Mouse (Mus musculus): Measurements from ENCODE around the gene Fa2h. TPM values are rescaled to one million over a fixed set of nuclear protein-coding genes. Genes with fewer than 3 reads are reported as not detected.

The Fa2h gene
- 0.13 TPM in 1 of 2 replicates, not detected in the other for polyA plus RNA-seq (2015; fragmentation: Nextera tagmentation; extraction: Ambion mirVana)

DNA sequence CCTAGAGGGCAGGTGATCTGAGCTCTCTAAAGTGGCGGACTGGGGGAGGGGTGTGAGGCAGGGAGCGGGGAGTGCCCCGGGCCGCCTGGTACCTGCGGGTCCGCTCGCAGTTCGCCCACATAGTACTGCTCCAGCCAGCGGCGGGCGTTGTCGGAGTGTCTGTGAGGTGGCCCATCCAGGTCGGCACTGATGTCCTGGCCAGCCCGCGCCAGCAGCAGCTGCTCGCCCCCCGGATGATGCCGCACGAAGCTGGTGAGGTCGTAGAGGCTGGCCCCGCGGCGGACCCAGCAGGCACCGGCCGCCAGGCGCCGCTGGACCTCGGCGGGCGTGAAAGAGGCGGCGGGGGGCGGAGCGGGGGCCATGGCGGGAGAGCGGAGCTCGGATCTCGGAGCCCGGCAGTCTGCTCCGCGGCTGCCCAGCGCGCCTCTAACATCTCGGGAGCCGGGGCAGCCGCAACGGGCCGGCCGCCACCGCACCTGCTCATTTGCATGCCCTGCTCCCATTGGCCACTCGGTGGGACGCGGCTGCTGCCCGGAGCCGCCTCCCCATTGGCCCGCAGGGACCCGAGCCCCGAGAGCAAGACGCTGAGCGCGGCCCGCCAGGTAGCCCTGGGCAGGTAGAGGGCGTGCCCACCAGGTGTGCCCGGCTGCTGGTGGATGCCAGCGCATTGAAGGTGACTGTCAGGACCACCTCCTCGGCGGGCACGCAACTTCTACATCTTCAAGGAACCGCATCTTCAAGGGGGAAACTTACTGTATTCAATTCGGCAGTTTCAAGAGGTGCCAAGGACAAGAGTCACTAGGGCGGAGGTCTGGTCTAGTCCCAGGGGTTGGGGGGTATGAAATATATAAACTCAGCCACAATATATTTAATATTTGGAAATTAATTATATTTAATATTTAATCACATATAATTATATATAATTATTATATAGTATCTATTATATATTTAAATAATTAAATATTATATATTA is at the start of gene Fa2h:
Gene Fa2h (minus strand): TSS at position 434 of the 973 bp plus-strand sequence.
- Histone ChIP-seq H3K4me1 (ENCODE audit: control insufficient read depth, low read depth, low read length) (peaks cover 3% of the 10 kb centered on the region), H3K27me3 (ENCODE audit: control insufficient read depth, insufficient read depth, low read depth, low read length) (peaks cover 47% of the 10 kb centered on the region), H3K4me2 (ENCODE audit: low read depth, low read length) (peak within 1 kb of the TSS; percentile 75), H3K27ac (ENCODE audit: low read length) (no peak within 1 kb of the TSS), H3K9ac (ENCODE audit: low read depth, low read length) (no peak within 1 kb of the TSS), H3K4me3 (ENCODE audit: low read depth, low read length) (peak within 1 kb of the TSS; percentile 52), H3K36me3 (ENCODE audit: control insufficient read depth, insufficient read depth) (no peaks in the 10 kb centered on the region), H3K9me3 (replicated peaks; ENCODE audit: control insufficient read depth, low read length) (no peaks in the 10 kb centered on the region)
- WGBS (ENCODE audit: insufficient replicate concordance), result under 1% methylated on average over 62 of the region's 71 CpGs
- ATAC-seq (ENCODE audit: low read depth), result peak; percentile 97

DNA sequence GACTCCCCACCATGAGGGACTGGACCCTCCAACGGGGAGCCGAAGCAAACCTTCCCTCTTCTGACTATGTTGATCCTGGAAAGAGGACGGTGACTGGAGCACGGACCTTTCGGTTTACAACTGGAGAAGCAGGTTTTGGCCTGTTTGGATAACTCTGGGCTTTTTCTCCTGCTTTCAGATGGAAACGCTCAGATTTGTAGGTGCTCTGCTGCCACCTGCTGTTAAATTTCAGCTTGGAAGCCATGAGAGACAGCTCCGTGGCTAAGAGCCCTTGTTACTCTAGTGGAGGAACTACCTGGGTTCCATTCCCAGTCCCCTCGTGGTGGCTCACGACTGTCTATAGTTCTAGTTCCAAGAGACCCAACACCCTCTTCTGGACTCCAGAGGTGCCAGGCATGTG is 45.6 kb upstream of the Fa2h start:
- H3K4me1 ChIP-seq (ENCODE audit: control insufficient read depth, low read depth, low read length), result no peaks in the 10 kb centered on the region
- 19% methylated on average over 9 of the region's 9 CpGs for WGBS (ENCODE audit: insufficient replicate concordance)
- no peaks in the 10 kb centered on the region for H3K9me3 ChIP-seq (replicated peaks; ENCODE audit: control insufficient read depth, low read length)
- no peak overlapping the region for H3K9ac ChIP-seq (ENCODE audit: low read depth, low read length)
- H3K27ac ChIP-seq (ENCODE audit: low read length), result no peak overlapping the region
- ATAC-seq (ENCODE audit: low read depth), result no peak
- no peaks in the 10 kb centered on the region for H3K36me3 ChIP-seq (ENCODE audit: control insufficient read depth, insufficient read depth)
- H3K4me3 ChIP-seq (ENCODE audit: low read depth, low read length), result no peak overlapping the region
- H3K27me3 ChIP-seq (ENCODE audit: control insufficient read depth, insufficient read depth, low read depth, low read length), result no peaks in the 10 kb centered on the region
- no peak overlapping the region for H3K4me2 ChIP-seq (ENCODE audit: low read depth, low read length)

GRCm38 (mm10) chr8:111435071-111435828 is 41.6 kb upstream of the Fa2h start:
- 38% methylated on average over 11 of the region's 11 CpGs for WGBS (ENCODE audit: insufficient replicate concordance)
- Histone ChIP-seq H3K27ac (ENCODE audit: low read length) (no peak overlapping the region), H3K36me3 (ENCODE audit: control insufficient read depth, insufficient read depth) (no peaks in the 10 kb centered on the region), H3K4me1 (ENCODE audit: control insufficient read depth, low read depth, low read length) (no peaks in the 10 kb centered on the region), H3K9ac (ENCODE audit: low read depth, low read length) (no peak overlapping the region), H3K4me2 (ENCODE audit: low read depth, low read length) (no peak overlapping the region), H3K4me3 (ENCODE audit: low read depth, low read length) (no peak overlapping the region), H3K9me3 (replicated peaks; ENCODE audit: control insufficient read depth, low read length) (no peaks in the 10 kb centered on the region), H3K27me3 (ENCODE audit: control insufficient read depth, insufficient read depth, low read depth, low read length) (no peaks in the 10 kb centered on the region; the same call in 1 of the 2 replicates)
- no peak for ATAC-seq (ENCODE audit: low read depth)

GRCm38 (mm10) chr8:111424646-111425045 is 31.0 kb upstream of the Fa2h start:
- Histone ChIP-seq H3K4me2 (ENCODE audit: low read depth, low read length) (no peak overlapping the region), H3K27me3 (ENCODE audit: control insufficient read depth, insufficient read depth, low read depth, low read length) (no peaks in the 10 kb centered on the region), H3K36me3 (ENCODE audit: control insufficient read depth, insufficient read depth) (no peaks in the 10 kb centered on the region), H3K9me3 (replicated peaks; ENCODE audit: control insufficient read depth, low read length) (no peaks in the 10 kb centered on the region), H3K4me1 (ENCODE audit: control insufficient read depth, low read depth, low read length) (no peaks in the 10 kb centered on the region), H3K27ac (ENCODE audit: low read length) (no peak overlapping the region), H3K4me3 (ENCODE audit: low read depth, low read length) (no peak overlapping the region), H3K9ac (ENCODE audit: low read depth, low read length) (no peak overlapping the region)
- ATAC-seq (ENCODE audit: low read depth), result no peak
- 80% methylated on average over 9 of the region's 9 CpGs for WGBS (ENCODE audit: insufficient replicate concordance)

DNA sequence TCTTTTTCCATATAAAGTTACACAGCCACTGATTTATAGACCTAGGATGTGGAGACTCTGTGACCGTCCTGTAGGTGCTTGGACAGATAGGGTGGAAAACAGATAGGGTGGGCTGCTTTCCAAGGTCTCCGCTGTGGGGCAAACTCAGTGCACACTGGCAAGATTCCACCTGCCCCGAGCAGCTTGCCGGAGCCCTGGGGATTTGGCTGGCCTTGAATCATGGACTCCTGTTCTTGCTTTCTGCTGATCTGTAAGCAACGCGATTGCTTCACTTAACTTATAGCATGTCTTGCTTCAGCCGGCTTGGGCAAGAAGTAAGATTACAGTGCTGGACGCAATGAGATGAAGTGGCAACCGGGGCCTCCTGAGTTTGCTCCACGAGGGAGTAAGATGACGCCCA is 30.6 kb upstream of the Fa2h start:
- no peaks in the 10 kb centered on the region for H3K27me3 ChIP-seq (ENCODE audit: control insufficient read depth, insufficient read depth, low read depth, low read length)
- no peak overlapping the region for H3K27ac ChIP-seq (ENCODE audit: low read length)
- no peaks in the 10 kb centered on the region for H3K9me3 ChIP-seq (replicated peaks; ENCODE audit: control insufficient read depth, low read length)
- WGBS (ENCODE audit: insufficient replicate concordance), result 67% methylated on average over 11 of the region's 11 CpGs
- no peaks in the 10 kb centered on the region for H3K4me1 ChIP-seq (ENCODE audit: control insufficient read depth, low read depth, low read length)
- H3K4me2 ChIP-seq (ENCODE audit: low read depth, low read length), result no peak overlapping the region
- no peaks in the 10 kb centered on the region for H3K36me3 ChIP-seq (ENCODE audit: control insufficient read depth, insufficient read depth)
- H3K4me3 ChIP-seq (ENCODE audit: low read depth, low read length), result no peak overlapping the region
- H3K9ac ChIP-seq (ENCODE audit: low read depth, low read length), result no peak overlapping the region
- no peak for ATAC-seq (ENCODE audit: low read depth)

DNA sequence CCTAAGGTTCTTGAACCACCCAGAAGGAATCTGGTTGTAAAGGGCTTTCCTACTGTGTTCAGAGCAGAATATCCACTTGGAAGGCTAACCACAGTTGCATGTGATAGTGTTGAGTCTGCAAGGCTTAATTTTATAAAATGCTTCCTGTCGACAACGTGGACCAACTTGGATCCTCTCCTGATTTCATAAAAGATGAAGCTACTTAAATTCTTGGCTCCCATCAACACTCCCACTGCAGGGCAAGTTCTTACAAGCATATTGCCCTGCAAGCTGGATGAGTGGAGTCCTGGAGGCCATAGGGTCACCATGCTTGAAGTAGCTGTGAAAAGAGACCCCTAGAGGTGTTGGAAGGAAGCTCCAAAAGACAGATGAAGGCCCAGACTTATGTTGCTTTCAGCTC is 29.0 kb upstream of the Fa2h start:
- Histone ChIP-seq H3K9ac (ENCODE audit: low read depth, low read length) (no peak overlapping the region), H3K27me3 (ENCODE audit: control insufficient read depth, insufficient read depth, low read depth, low read length) (no peaks in the 10 kb centered on the region), H3K9me3 (replicated peaks; ENCODE audit: control insufficient read depth, low read length) (no peaks in the 10 kb centered on the region), H3K36me3 (ENCODE audit: control insufficient read depth, insufficient read depth) (no peaks in the 10 kb centered on the region), H3K4me1 (ENCODE audit: control insufficient read depth, low read depth, low read length) (no peaks in the 10 kb centered on the region), H3K4me2 (ENCODE audit: low read depth, low read length) (no peak overlapping the region), H3K27ac (ENCODE audit: low read length) (no peak overlapping the region), H3K4me3 (ENCODE audit: low read depth, low read length) (no peak overlapping the region)
- no peak for ATAC-seq (ENCODE audit: low read depth)
- WGBS (ENCODE audit: insufficient replicate concordance), result 70% methylated on average over 2 of the region's 2 CpGs

DNA sequence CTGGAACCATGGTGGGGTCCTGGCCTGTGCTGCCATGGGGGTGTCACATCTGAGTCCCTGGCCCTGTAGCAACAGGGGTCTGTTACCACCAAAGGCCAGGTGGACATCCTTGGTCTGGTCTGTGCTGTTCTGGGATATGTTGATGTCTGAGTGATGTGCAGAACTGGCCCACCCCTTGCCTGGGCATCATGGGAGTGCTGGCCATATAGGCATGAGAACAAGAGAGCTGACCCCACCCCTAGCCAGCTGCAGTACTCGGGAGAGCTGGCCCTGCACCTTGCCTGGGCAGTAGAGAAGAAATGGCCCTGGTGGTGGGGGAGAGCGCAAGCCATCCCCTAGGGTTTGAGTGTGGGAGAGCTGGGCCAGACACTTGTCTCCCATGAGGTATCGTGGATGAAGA is 25.5 kb upstream of the Fa2h start:
- no peak overlapping the region for H3K27ac ChIP-seq (ENCODE audit: low read length)
- H3K27me3 ChIP-seq (ENCODE audit: control insufficient read depth, insufficient read depth, low read depth, low read length), result no peaks in the 10 kb centered on the region
- H3K4me2 ChIP-seq (ENCODE audit: low read depth, low read length), result no peak overlapping the region
- H3K36me3 ChIP-seq (ENCODE audit: control insufficient read depth, insufficient read depth), result no peaks in the 10 kb centered on the region
- WGBS (ENCODE audit: insufficient replicate concordance), result 56% methylated on average over 3 of the region's 3 CpGs
- H3K9ac ChIP-seq (ENCODE audit: low read depth, low read length), result no peak overlapping the region
- H3K4me3 ChIP-seq (ENCODE audit: low read depth, low read length), result no peak overlapping the region
- H3K9me3 ChIP-seq (replicated peaks; ENCODE audit: control insufficient read depth, low read length), result no peaks in the 10 kb centered on the region
- H3K4me1 ChIP-seq (ENCODE audit: control insufficient read depth, low read depth, low read length), result no peaks in the 10 kb centered on the region
- ATAC-seq (ENCODE audit: low read depth), result no peak

DNA sequence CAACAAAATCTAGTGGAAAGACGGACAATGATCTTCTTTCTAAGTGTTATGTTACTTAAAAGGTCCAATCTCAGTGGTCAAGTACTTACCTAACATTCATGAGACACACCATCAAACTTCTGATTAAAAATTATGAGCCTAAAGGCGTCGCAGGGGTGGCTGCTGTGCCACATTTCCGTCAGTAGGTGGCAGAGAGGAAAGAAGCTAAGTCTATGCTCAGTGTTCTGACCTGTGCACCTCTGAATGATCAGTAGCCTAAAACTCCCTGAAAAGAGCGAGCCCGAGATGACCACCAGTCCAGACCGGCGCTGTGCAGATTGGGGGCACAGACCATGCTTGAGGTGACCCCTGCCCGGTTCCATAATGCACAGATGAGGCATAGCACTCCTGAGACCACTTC is 25.0 kb upstream of the Fa2h start:
- H3K27me3 ChIP-seq (ENCODE audit: control insufficient read depth, insufficient read depth, low read depth, low read length), result no peaks in the 10 kb centered on the region
- 20% methylated on average over 9 of the region's 9 CpGs for WGBS (ENCODE audit: insufficient replicate concordance)
- no peak for ATAC-seq (ENCODE audit: low read depth)
- H3K4me1 ChIP-seq (ENCODE audit: control insufficient read depth, low read depth, low read length), result no peaks in the 10 kb centered on the region
- H3K4me3 ChIP-seq (ENCODE audit: low read depth, low read length), result no peak overlapping the region
- H3K9ac ChIP-seq (ENCODE audit: low read depth, low read length), result no peak overlapping the region
- H3K9me3 ChIP-seq (replicated peaks; ENCODE audit: control insufficient read depth, low read length), result no peaks in the 10 kb centered on the region
- H3K4me2 ChIP-seq (ENCODE audit: low read depth, low read length), result no peak overlapping the region
- H3K27ac ChIP-seq (ENCODE audit: low read length), result no peak overlapping the region
- no peaks in the 10 kb centered on the region for H3K36me3 ChIP-seq (ENCODE audit: control insufficient read depth, insufficient read depth)

DNA sequence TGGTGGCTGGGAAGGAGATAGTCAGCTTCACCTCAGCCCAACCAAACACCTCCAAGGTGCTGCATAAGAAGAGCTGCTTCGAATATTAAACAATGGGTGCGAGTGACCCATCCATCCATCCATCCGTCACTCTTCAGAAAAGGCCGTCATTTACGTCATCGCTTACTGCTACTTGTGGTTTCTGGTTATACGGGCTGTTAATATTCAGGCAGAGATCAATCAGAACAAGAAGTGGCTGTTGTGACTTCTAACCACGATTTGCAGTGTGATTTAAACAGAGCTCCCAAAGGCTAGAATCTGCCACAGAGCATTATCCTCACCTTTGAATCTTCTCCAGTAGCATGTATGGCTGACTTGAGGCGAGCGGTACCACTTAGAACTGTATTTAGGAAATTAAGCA is 23.6 kb upstream of the Fa2h start:
- Histone ChIP-seq H3K4me1 (ENCODE audit: control insufficient read depth, low read depth, low read length) (no peaks in the 10 kb centered on the region), H3K9me3 (replicated peaks; ENCODE audit: control insufficient read depth, low read length) (no peaks in the 10 kb centered on the region), H3K9ac (ENCODE audit: low read depth, low read length) (no peak overlapping the region), H3K27me3 (ENCODE audit: control insufficient read depth, insufficient read depth, low read depth, low read length) (no peaks in the 10 kb centered on the region), H3K36me3 (ENCODE audit: control insufficient read depth, insufficient read depth) (no peaks in the 10 kb centered on the region), H3K27ac (ENCODE audit: low read length) (no peak overlapping the region), H3K4me3 (ENCODE audit: low read depth, low read length) (no peak overlapping the region), H3K4me2 (ENCODE audit: low read depth, low read length) (no peak overlapping the region)
- no peak for ATAC-seq (ENCODE audit: low read depth)
- WGBS (ENCODE audit: insufficient replicate concordance), result 50% methylated on average over 10 of the region's 10 CpGs
